Mouse (Mus musculus) ES-E14 (cell line): ENCODE results near the gene Taar8b.

Experiments used
- CHD2 ChIP-seq: IDR thresholded peaks from 2 replicates; pipeline ENCODE4 v1.6.1; 2014; ENCODE audit warnings: mild to moderate bottlenecking, low read depth, low read length, inconsistent platforms
- HCFC1 ChIP-seq: IDR thresholded peaks from 2 replicates; pipeline ENCODE4 v1.6.1; 2012; ENCODE audit warnings: low read length, inconsistent platforms, borderline replicate concordance; ENCODE audit not compliant: insufficient read depth
- ZC3H11A ChIP-seq: IDR thresholded peaks from 2 replicates; pipeline ENCODE4 v1.6.1; 2012; ENCODE audit warnings: low read depth, mild to moderate bottlenecking, inconsistent platforms, low read length, borderline replicate concordance
- ZNF384 ChIP-seq: IDR thresholded peaks from 2 replicates; pipeline ENCODE4 v1.6.1; 2012; ENCODE audit warnings: low read depth, low read length, inconsistent platforms

DNA sequence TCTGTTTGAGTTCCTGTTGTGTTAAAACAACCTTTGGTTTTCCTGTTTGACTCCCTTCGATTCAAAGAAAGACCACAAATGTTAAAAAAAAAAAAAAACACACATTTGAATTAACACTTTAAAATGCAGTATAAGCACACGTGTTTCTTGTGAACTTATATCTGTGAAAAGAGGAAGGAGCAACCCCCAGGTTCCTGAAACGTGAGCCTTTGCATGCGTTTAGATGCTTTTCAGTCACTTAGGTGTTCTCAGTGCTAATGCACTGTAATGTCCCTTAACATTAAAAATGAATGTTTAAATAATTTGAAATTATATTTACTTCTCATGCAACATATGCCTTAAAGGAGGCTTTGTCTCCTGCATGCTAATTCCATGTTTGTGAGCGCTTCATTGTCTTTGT lies 15.7 kb upstream of the Taar8b start:
- TF ChIP-seq ZC3H11A (no peak), ZNF384 (no peak), CHD2 (no peak), HCFC1 (no peak)
